Mouse (Mus musculus): ENCODE results near the gene Stat4.

DNA sequence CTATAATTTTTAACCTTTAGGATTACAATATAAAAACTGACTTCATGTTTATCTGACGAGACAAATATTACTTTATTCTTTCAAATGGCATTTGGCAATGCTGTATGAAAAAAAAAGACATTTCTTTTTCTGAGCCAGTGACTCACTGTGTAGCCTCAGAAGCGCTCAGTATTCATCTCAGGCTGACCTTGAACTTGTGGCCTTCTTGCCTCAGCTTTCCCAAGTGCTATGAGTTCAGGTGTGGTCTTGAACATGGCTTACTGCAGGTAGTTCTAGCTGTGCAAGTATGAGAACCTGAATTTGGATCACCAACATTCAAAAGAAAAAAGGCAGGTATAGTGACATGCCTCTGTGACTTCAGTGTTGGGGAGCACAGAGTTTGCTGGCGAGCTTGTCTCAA lies 134.1 kb downstream of the Stat4 start:
- TF ChIP-seq CTCF (conservative IDR thresholded peaks at IDR 0.05 in 1 of 2, IDR thresholded peaks at IDR 0.05 in 1 of 2; ENCODE audit: low read depth in 2 of 2, low read length in 2 of 2) (no peak), POLR2A (IDR thresholded peaks at IDR 0.05; ENCODE audit: low read depth, low read length) (no peak), CHD1 (IDR thresholded peaks at IDR 0.05; ENCODE audit: low read depth, low read length) (no peak), MXI1 (IDR thresholded peaks at IDR 0.05; ENCODE audit: low read depth, low read length) (no peak), UBTF (IDR thresholded peaks at IDR 0.05; ENCODE audit: low read depth, low read length) (no peak), CHD2 (IDR thresholded peaks at IDR 0.05; ENCODE audit: low read length) (no peak), USF1 (IDR thresholded peaks at IDR 0.05; ENCODE audit: low read depth, low read length) (no peak), TBP (conservative IDR thresholded peaks at IDR 0.05; ENCODE audit: low read depth, low read length) (no peak), NRF1 (IDR thresholded peaks at IDR 0.05; ENCODE audit: low read depth, low read length) (no peak)
